Mouse (Mus musculus) liver, embryonic 11.5 days (tissue): ENCODE results near the gene Nkx2-3. TPM values are rescaled to one million over a fixed set of nuclear protein-coding genes. Genes with fewer than 3 reads are reported as not detected.
A peak's percentile ranks its signal among the peaks of the same experiment; 100 is the strongest.

Experiments
- ATAC-seq: fragments of 200-750 bp; cut with Nextera tagmentation; replicated peaks from 2 replicates; pipeline ENCODE4 v1.8.0; 2017; ENCODE audit warnings: moderate number of reproducible peaks, mild to moderate bottlenecking, moderate TSS enrichment, moderate library complexity; ENCODE audit not compliant: low FRiP score
- DNase-seq: peaks from one replicate; pipeline ENCODE4 v3.0.0-alpha.2; 2017; ENCODE audit warnings: low spot score
- H3K27ac ChIP-seq: fragments of 300-500 bp; sonication (generic); 2 replicates; pipeline ENCODE4 v1.5.1; 2014; ENCODE audit warnings: mild to moderate bottlenecking, low read depth, low read length, control low read depth
- H3K27me3 ChIP-seq: fragments of 300-500 bp; sonication (generic); replicated peaks from 2 replicates; pipeline ENCODE4 v1.6.1; 2014; ENCODE audit warnings: low read length, mixed read lengths; ENCODE audit not compliant: control insufficient read depth, insufficient read depth
- H3K36me3 ChIP-seq: fragments of 300-500 bp; sonication (generic); 2 replicates; pipeline ENCODE4 v1.6.1; 2014; ENCODE audit warnings: mild to moderate bottlenecking, low read length, moderate library complexity, mixed read lengths; ENCODE audit not compliant: control insufficient read depth, insufficient read depth
- H3K4me1 ChIP-seq: fragments of 300-500 bp; sonication (generic); replicated peaks from 2 replicates; pipeline ENCODE4 v1.6.1; 2014; ENCODE audit warnings: low read length, mixed read lengths; ENCODE audit not compliant: control insufficient read depth, insufficient read depth
- H3K4me2 ChIP-seq: fragments of 300-500 bp; sonication (generic); 2 replicates; pipeline ENCODE4 v1.6.1; 2014; ENCODE audit warnings: mild to moderate bottlenecking, control low read depth, moderate library complexity
- H3K4me3 ChIP-seq: fragments of 300-500 bp; sonication (generic); 2 replicates; pipeline ENCODE4 v1.5.1; 2014; ENCODE audit warnings: low read depth, low read length, control low read depth
- H3K9ac ChIP-seq: fragments of 300-500 bp; sonication (generic); 2 replicates; pipeline ENCODE4 v1.6.1; 2014; ENCODE audit warnings: low read depth, low read length, control low read depth
- H3K9me3 ChIP-seq: fragments of 300-500 bp; sonication (generic); 2 replicates; pipeline ENCODE4 v1.6.1; 2016; ENCODE audit warnings: low read length, inconsistent platforms, mixed read lengths; ENCODE audit not compliant: control insufficient read depth
- WGBS: fragments of 180-500 bp; shearing (Covaris S2); extraction: QIAGEN DNeasy Blood & Tissue Kit; methylation state at CpG from one replicate; pipeline ENCODE4 v1.1.7; 2014; 5-methylcytosine and 5-hydroxymethylcytosine counted together
- polyA plus RNA-seq: library from polyadenylated mRNA; unstranded; fragments of >200 nt; fragmentation: Nextera tagmentation; extraction: Ambion mirVana; gene quantifications from 2 replicates; pipeline ENCODE4 v1.2.1, GENCODE M21; 2014

Gene Nkx2-3
- polyA plus RNA-seq, 1 experiment from 2014 or later = 1.2 TPM

GRCm38 (mm10) chr19:43615571-43616414 lies 3.7 kb downstream of the Nkx2-3 start:
- DNase-seq (no peak), ATAC-seq (no peak)
- no peak overlapping the region for H3K27ac ChIP-seq
- H3K9ac ChIP-seq = no peak overlapping the region
- 2% methylated on average over 34 of the region's 34 CpGs for WGBS
- no peaks in the 10 kb centered on the region for H3K9me3 ChIP-seq
- H3K27me3 ChIP-seq = peaks cover 100% of the 10 kb centered on the region
- H3K4me1 ChIP-seq = peaks cover 5% of the 10 kb centered on the region; the same call in 1 of the 2 replicates
- no peaks in the 10 kb centered on the region for H3K36me3 ChIP-seq
- peak overlapping the region; percentile 52 for H3K4me2 ChIP-seq
- peak overlapping the region; percentile 25 for H3K4me3 ChIP-seq

DNA sequence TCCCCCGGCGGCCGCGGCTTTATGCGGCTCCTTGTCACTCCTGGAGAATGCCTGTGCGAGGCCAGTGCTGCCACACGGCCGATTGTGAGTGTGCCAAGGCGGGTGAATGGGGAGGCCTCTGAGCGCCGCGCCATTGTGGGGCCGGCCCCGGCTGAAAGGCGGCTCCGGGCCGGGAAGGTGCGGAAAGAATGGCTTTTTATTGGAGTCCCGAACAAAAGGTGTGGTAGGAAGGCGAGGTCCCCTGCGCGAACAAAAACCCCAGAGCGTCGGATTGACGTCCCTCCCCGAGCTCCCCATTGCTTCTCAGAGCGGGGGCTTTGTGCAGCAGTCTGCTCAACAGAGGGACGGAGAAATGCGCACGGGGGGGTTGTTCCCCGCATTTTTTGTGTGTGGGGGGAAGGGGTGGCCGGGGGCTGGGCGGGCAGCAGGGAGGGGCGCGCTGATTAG lies 4.3 kb downstream of the Nkx2-3 start:
- Histone ChIP-seq H3K27me3 (peaks cover 100% of the 10 kb centered on the region), H3K36me3 (no peaks in the 10 kb centered on the region), H3K9ac (no peak overlapping the region), H3K4me1 (peaks cover 5% of the 10 kb centered on the region; the same call in 1 of the 2 replicates), H3K27ac (no peak overlapping the region), H3K4me3 (peak overlapping the region; percentile 25), H3K9me3 (no peaks in the 10 kb centered on the region), H3K4me2 (peak overlapping the region; percentile 52)
- no peak for ATAC-seq
- WGBS = under 1% methylated on average over 34 of the region's 35 CpGs
- DNase-seq = no peak

GRCm38 (mm10) chr19:43616889-43617288 lies 4.8 kb downstream of the Nkx2-3 start:
- no peak overlapping the region for H3K27ac ChIP-seq
- H3K4me3 ChIP-seq = peak overlapping the region; percentile 25; the same call in 1 of the 2 replicates
- H3K27me3 ChIP-seq = peaks cover 100% of the 10 kb centered on the region
- 2% methylated on average over 12 of the region's 12 CpGs for WGBS
- H3K4me1 ChIP-seq = peaks cover 5% of the 10 kb centered on the region; the same call in 1 of the 2 replicates
- no peaks in the 10 kb centered on the region for H3K36me3 ChIP-seq
- ATAC-seq (no peak), DNase-seq (no peak)
- no peak overlapping the region for H3K9ac ChIP-seq
- peak overlapping the region; percentile 52 for H3K4me2 ChIP-seq
- no peaks in the 10 kb centered on the region for H3K9me3 ChIP-seq

DNA sequence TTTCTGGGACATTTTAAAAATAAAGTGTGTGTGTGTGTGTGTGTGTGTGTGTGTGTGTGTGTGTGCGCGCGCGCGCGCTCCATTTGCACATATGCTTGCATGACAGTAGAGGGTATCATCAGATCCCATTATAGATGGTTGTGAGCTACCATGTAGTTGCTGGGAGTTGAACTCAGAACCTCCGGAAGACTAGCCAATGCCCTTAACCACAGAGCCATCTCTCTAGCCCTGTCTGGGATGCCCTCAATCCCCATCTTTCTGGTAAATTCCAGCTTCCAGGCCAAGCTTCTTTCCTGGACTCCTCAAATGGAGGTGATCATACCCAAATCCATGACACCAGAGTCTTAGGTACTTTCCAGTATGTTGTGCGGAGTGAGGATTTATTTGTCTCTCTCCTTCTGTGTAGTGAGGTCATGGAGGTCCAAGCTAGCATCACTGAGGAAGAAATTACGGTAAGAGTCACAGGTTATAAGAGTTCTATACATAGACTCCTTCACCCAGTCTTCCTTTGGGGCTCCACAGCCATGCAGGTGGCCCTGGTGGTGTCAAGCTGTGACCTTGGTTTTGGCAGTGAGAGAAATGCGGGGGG lies 5.7 kb downstream of the Nkx2-3 start:
- H3K27me3 ChIP-seq = peaks cover 98% of the 10 kb centered on the region
- H3K4me2 ChIP-seq = no peak overlapping the region
- no peak for DNase-seq
- no peak overlapping the region for H3K27ac ChIP-seq
- no peaks in the 10 kb centered on the region for H3K9me3 ChIP-seq
- no peak overlapping the region for H3K9ac ChIP-seq
- H3K4me1 ChIP-seq = 0 out of 2 replicates have a peak, but pooled peaks cover 5% of the 10 kb centered on the region
- H3K4me3 ChIP-seq = no peak overlapping the region
- ATAC-seq = no peak
- WGBS = 47% methylated on average over 10 of the region's 10 CpGs
- no peaks in the 10 kb centered on the region for H3K36me3 ChIP-seq

- peaks cover 98% of the 10 kb centered on the region for H3K27me3 ChIP-seq
- H3K36me3 ChIP-seq = no peaks in the 10 kb centered on the region
- H3K4me3 ChIP-seq = no peak overlapping the region
- 5% methylated on average over 5 of the region's 5 CpGs for WGBS
- H3K4me1 ChIP-seq = 0 out of 2 replicates have a peak, but pooled peaks cover 5% of the 10 kb centered on the region
- ATAC-seq (no peak), DNase-seq (no peak)
- no peak overlapping the region for H3K27ac ChIP-seq
- H3K4me2 ChIP-seq = no peak overlapping the region
- no peak overlapping the region for H3K9ac ChIP-seq
- H3K9me3 ChIP-seq = no peaks in the 10 kb centered on the region
Measured at GRCm38 (mm10) chr19:43618505-43619030, 6.4 kb downstream of the Nkx2-3 start.

DNA sequence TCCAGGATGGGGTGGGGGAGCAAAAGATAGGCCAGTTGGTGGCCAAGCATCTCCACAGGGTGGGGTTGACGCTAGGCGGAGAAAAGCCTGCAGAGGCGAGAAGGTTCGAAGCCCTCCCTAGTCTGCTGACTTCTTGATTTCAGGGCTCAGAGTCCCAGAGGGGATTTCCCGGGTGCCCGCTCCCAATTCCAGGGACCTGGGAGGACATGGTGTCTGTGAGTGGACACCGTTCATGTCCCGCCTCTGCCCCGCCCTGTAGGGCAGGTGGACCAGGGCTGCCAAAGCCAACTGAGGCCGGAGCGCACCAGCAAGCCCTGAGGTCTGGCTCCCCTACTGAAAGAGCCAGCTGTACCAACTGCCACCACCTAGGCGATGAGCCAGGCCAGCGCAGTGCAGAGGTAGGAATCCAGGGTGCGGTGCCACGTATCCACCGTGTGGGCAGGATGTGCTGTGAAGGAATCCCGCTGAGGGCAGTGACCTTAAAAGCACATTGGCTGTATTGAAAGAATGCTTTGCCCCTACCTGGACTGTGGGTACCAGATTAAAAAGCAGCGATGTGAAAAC lies 7.9 kb downstream of the Nkx2-3 start:
- Histone ChIP-seq H3K36me3 (no peaks in the 10 kb centered on the region), H3K27ac (no peak overlapping the region), H3K9me3 (no peaks in the 10 kb centered on the region), H3K4me3 (no peak overlapping the region), H3K4me2 (no peak overlapping the region), H3K9ac (no peak overlapping the region), H3K27me3 (peaks cover 93% of the 10 kb centered on the region), H3K4me1 (0 out of 2 replicates have a peak, but pooled peaks cover 5% of the 10 kb centered on the region)
- no peak for DNase-seq
- 15% methylated on average over 18 of the region's 18 CpGs for WGBS
- no peak for ATAC-seq

- DNase-seq (no peak), ATAC-seq (no peak)
- Histone ChIP-seq H3K36me3 (no peaks in the 10 kb centered on the region), H3K9me3 (no peaks in the 10 kb centered on the region), H3K9ac (no peak overlapping the region), H3K4me2 (no peak overlapping the region), H3K27ac (no peak overlapping the region), H3K27me3 (peaks cover 56% of the 10 kb centered on the region), H3K4me3 (no peak overlapping the region), H3K4me1 (no peaks in the 10 kb centered on the region)
- WGBS = 32% methylated on average over 4 of the region's 4 CpGs
Measured at GRCm38 (mm10) chr19:43623913-43624312, 11.8 kb downstream of the Nkx2-3 start.

GRCm38 (mm10) chr19:43626160-43626559 lies 14.0 kb downstream of the Nkx2-3 start:
- Histone ChIP-seq H3K4me1 (no peaks in the 10 kb centered on the region), H3K4me3 (no peak overlapping the region), H3K27me3 (peaks cover 34% of the 10 kb centered on the region), H3K4me2 (no peak overlapping the region), H3K9me3 (no peaks in the 10 kb centered on the region), H3K36me3 (no peaks in the 10 kb centered on the region), H3K9ac (no peak overlapping the region), H3K27ac (no peak overlapping the region)
- WGBS = 52% methylated on average over 3 of the region's 3 CpGs
- ATAC-seq = no peak
- DNase-seq = no peak
